Mouse (Mus musculus): ENCODE results near the gene Sdk2.

DNA sequence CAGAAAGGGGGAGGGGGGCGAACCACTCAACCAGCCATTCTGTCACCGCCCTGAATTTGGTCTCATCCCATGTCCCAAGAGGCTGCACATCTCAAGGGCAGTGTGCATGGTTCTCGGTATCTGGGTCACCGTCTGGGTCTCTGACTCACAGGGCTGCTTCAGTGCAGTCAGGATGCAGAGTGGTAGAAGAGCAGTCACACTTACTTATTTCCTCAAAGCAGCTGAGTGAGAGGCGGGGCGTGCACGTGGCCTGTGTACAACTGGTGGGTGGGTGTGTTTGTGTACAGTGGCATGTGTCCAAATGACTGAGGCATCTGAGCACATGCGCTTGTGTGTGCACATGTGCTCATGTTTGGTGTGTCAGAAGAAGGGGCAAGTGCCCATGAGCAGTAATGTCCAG, 28.8 kb downstream of the Sdk2 start:
- no peak for TF ChIP-seq USF2 (IDR thresholded peaks at IDR 0.05; ENCODE audit: borderline replicate concordance in 1 of 2, insufficient read depth in 1 of 2, low read depth in 1 of 2, low read length in 2 of 2)
- TF ChIP-seq EP300 (IDR thresholded peaks at IDR 0.05; ENCODE audit: low read depth in 1 of 2, low read length in 2 of 2) = no peak
- no peak for TF ChIP-seq ZC3H11A (IDR thresholded peaks at IDR 0.05; ENCODE audit: low read depth, low read length)
- TF ChIP-seq TAL1 (IDR thresholded peaks at IDR 0.05; ENCODE audit: low read length) = no peak
- TF ChIP-seq MYC (IDR thresholded peaks at IDR 0.05; ENCODE audit: low read depth, low read length) = no peak
- no peak for TF ChIP-seq ELF1 (IDR thresholded peaks at IDR 0.05; ENCODE audit: low read depth, low read length)
- no peak for TF ChIP-seq GABPA (IDR thresholded peaks at IDR 0.05; ENCODE audit: low read depth, low read length)
- no peak for TF ChIP-seq CTCF (IDR thresholded peaks at IDR 0.05 in 2 of 3, conservative IDR thresholded peaks at IDR 0.05 in 1 of 3; ENCODE audit: control insufficient read depth in 1 of 3, insufficient read depth in 1 of 3, low read depth in 2 of 3, low read length in 3 of 3, poor library complexity in 1 of 3, severe bottlenecking in 1 of 3)
- no peak for TF ChIP-seq GATA1 (IDR thresholded peaks at IDR 0.05; ENCODE audit: low read depth, low read length)
- no peak for TF ChIP-seq HCFC1 (IDR thresholded peaks at IDR 0.05; ENCODE audit: low read depth, low read length)
- no peak for TF ChIP-seq ETS1 (IDR thresholded peaks at IDR 0.05; ENCODE audit: low read depth, low read length)
